Mouse (Mus musculus): Measurements from ENCODE around the gene Tesk1.

DNA sequence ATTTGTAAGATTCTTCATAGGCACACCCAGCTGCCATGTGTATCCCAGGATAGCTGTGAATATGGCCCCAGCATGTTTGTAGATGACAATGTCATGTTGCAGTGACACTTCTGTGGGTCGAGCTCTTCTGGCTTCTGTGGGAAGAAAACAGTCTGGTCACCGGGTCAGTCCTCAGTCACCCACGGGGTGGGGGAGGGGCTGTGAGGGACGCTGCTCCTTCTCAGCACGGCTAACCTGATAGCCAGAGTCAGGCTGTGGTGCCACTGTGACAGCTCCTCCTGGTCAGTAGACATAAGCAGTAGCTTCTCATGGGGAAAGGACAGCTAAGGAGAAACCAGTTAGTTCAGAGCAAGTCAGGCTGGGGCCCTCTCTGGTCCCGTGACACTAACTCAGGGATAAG, 54.8 kb downstream of the Tesk1 start:
- TF ChIP-seq CTCF (IDR thresholded peaks at IDR 0.05; ENCODE audit: low read depth) (no peak), EP300 (IDR thresholded peaks at IDR 0.05; ENCODE audit: low read depth) (no peak)
